Mouse (Mus musculus) CD4-positive, CD25-positive, alpha-beta regulatory T cell, adult 2 months (primary cell): ENCODE results near the gene Wasf1.

Source experiments
- DNase-seq: peaks from one replicate; pipeline ENCODE4 v3.0.0-alpha.2; 2012; ENCODE audit warnings: low read depth, low spot score

The Wasf1 gene

GRCm38 (mm10) chr10:40889146-40889545 is 5.9 kb downstream of the Wasf1 start:
- no peak for DNase-seq

- no peak for DNase-seq
These were observed 12.5 kb downstream of the Wasf1 start for GRCm38 (mm10) chr10:40895765-40896164.

GRCm38 (mm10) chr10:40896656-40897055 is 13.4 kb downstream of the Wasf1 start:
- DNase-seq, result no peak

DNA sequence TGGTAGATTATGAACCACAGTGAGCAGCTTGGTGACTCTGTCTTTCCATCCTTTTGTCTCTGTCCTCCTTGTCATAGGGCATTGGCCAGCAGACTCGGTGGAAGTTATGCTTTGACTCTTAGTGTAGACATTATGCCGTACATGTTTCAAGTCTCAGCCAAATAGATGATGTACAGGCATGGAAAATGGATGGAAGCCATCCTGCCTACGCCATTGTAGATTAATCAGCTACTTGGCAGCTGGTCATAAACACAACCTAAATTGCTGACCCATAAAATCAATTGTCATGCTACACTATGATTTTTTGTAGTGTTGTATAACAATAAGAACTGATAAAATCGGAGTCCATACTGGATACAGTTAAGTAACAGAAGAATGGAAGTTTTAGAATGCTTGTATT is 18.5 kb downstream of the Wasf1 start:
- DNase-seq, result no peak

GRCm38 (mm10) chr10:40906131-40906530 is 22.9 kb downstream of the Wasf1 start:
- no peak for DNase-seq

DNA sequence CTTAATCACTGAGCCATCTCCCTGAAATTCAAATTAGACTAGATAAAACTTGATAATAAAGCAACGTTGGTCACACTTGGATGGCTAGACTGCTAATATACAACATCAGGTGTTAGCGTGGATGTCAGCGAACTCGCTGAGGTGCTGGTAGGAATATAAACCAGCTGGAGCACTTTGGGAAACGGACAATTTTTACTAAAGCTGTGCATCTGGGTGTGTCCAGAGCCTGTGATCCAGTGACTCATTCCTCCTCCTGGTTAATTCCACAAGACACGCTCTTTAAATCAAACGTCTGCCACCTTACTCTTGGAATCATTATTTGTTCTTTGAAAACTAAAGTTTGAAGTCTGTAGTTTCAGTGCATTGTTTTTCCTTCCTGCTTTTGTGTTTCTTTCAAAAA is 23.5 kb downstream of the Wasf1 start:
- no peak for DNase-seq

DNA sequence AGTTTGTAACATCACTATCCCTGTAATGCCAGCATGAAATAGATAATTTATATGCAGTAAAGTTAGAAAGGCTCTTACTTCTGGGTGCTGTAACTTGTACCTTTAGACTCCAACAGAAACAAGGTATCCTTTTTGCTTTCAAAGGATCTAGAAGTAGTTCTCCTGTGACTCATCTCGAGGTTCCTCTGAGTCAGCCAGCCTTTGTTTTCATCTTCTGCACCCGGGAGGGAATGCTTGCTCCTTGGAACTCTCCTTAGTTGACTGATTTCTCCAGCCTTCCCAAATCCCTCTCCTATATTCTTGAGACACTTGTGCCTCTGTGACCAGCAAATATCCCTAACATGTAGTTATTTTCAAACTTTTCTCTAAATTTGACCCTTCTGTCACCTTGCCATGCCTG is 25.3 kb downstream of the Wasf1 start:
- no peak for DNase-seq

DNA sequence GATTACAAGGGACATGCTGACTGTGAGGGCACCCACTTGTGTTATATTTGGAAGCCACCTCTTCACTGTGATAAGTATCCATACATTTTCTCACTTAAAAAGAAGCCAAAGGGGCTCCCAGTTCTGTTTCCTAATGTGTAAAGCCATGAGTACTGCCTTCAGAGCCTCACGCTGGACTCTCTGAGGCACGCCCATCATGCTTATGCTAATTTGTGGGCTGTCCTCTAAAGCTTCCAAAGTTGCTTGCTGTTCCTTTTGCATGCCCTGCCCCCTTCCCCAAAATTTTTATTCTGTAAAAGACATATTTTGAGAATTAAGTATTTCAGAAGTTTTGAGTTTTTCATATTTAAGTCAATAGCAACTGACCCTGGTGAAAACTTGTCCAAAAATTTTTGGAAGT is 27.5 kb downstream of the Wasf1 start:
- no peak for DNase-seq

DNA sequence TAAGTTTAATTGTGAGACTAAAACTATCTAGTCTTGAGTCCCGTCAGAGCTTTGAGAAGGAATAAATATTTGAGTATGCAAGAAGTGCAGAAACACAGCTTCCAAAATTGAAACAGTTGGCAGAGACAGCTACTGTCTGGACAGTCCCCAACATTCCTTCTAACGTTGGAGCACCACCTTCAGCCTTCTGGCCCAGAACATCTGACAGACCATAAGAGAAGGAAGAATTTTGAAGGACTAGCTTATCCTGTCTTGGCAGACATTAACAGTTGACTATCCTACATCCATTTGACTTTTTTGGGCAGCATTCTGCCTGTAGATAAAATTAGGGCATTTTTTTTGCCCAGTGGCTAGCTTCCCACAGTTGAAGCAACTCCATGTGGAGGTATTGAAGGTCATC is 32.0 kb downstream of the Wasf1 start:
- no peak for DNase-seq

- DNase-seq, result no peak
These were observed 35.6 kb downstream of the Wasf1 start for GRCm38 (mm10) chr10:40918669-40919440.

DNA sequence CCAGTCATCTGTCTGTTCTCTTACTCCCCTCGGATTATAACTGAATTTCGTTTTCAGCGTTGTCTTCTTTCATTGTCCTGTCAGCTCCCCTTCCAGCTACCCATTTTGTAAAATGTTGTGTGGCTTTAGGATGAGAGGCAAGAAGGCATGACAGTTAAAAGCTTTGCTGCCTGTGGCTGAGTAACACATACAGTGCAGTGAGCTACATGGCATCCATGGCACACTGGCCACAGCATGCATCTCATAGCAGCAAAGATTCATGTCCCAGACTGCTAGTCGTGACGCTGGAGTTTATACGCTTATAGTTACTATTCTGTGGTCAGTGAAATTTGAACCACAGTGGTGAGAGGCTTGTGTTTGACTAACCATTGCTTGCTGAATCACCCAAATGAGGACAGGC is 36.2 kb downstream of the Wasf1 start:
- no peak for DNase-seq

DNA sequence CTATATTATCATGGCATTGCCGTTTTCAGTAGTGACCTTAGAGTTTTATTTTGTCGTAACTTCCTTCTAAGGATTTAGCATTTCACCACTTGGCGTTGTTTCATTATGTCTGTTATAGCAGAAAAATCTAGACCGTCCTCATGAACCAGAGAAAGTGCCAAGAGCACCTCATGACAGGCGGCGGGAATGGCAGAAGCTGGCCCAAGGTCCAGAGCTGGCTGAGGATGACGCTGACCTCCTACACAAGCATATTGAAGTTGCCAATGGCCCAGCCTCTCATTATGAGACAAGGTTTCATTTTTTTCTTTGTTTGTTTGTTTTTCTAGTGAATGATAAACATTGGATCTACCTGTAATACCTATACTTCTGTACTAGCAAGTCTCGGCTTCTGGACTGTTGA is 49.7 kb downstream of the Wasf1 start:
- DNase-seq, result no peak

DNA sequence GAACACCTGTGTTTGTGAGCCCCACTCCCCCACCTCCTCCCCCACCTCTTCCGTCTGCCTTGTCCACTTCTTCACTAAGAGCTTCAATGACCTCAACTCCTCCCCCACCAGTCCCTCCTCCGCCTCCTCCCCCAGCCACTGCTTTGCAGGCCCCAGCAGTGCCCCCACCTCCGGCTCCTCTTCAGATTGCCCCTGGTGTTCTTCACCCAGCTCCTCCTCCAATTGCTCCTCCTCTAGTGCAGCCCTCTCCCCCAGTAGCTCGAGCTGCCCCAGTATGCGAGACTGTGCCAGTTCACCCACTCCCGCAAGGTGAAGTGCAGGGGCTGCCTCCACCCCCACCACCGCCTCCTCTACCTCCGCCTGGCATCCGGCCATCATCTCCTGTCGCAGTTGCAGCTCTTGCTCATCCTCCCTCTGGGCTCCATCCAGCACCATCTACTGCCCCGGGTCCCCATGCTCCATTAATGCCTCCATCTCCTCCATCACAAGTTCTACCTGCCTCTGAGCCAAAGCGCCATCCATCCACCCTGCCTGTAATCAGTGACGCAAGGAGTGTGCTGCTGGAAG is 53.0 kb downstream of the Wasf1 start:
- DNase-seq, result no peak

- DNase-seq, result no peak
These were observed 54.3 kb downstream of the Wasf1 start for GRCm38 (mm10) chr10:40937569-40937968.

GRCm38 (mm10) chr10:40942688-40943087 is 59.4 kb downstream of the Wasf1 start:
- DNase-seq, result no peak

DNA sequence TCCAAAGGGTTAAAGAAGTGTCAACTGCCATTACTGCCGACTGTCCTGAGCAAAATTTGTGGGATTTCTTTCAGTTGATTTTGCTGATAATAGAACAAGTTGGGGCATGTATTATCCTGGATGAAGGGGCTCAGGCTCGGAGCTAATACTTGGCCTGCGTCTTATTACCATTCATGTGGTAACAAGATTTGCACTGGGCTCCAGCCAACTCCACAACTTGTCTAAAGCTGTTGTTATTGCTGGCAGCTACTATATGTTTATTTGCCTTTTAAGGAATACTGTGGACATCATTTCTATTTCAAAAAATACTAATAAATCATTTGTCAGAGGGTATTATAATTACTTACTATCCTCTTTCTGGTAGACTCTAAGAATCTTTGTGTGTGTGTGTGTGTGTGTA is 66.9 kb downstream of the Wasf1 start:
- DNase-seq, result no peak

DNA sequence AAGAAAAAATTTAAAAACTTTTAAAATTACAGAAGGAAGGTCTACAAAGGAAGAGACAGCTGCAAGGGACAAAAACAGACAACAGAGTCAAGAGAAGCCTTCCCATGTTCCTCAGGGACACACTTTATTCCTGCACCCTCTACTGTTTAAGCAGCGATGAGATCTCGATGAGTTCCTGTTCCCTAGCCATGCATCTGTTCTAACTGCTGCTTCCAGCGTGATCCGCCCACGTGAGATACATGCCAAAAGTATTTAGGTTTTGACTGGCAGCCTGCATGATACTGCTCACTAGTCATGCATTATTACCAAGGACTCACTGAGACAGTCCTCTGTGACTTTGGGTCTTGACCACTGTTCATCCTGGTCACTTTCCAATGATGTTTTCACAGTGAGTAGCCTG is 72.9 kb downstream of the Wasf1 start:
- no peak for DNase-seq

- no peak for DNase-seq
These were observed 78.1 kb downstream of the Wasf1 start for GRCm38 (mm10) chr10:40961365-40961764.

DNA sequence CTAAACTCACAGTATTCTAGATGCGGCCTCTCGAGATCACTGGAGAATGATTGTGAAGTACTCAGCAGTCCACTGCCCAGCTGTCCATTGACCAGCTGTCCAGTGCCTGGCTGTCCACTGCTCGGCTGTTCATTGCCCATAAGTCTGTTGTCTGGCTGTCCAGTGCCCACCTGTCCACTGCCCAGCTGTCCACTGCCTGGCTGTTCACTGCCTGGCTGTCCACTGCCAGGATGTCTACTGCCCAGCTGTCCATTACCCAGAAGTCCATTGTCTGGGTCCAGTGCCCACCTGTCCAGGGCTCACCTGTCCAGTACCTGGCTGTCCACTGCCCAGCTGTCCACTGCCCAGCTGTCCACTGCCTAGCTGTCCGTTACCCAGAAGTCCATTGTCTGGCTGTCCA is 78.7 kb downstream of the Wasf1 start:
- DNase-seq, result no peak

GRCm38 (mm10) chr10:40964546-40964945 is 81.3 kb downstream of the Wasf1 start:
- DNase-seq, result no peak

DNA sequence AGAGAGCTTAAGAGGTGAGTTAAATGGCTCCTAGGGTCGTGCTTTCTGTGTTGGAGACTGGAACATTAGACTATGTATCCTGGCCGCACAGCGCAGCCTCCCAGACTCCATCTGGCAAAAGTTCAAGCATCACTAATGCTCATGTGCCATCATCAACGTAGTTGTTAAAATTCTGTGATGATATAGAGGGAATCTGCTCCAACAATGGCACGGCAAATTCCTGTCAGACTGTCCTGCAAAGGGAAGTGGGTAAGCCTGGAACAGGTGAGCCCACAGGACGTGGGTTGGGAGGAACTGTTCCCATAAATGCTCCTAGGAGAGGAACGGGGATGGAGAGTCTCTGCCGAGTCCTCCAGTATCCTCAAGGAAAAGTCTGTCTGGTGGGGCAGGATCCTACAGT is 85.3 kb downstream of the Wasf1 start:
- no peak for DNase-seq

- peak; percentile 2 for DNase-seq
These were observed 86.2 kb downstream of the Wasf1 start for GRCm38 (mm10) chr10:40969372-40970033.

DNA sequence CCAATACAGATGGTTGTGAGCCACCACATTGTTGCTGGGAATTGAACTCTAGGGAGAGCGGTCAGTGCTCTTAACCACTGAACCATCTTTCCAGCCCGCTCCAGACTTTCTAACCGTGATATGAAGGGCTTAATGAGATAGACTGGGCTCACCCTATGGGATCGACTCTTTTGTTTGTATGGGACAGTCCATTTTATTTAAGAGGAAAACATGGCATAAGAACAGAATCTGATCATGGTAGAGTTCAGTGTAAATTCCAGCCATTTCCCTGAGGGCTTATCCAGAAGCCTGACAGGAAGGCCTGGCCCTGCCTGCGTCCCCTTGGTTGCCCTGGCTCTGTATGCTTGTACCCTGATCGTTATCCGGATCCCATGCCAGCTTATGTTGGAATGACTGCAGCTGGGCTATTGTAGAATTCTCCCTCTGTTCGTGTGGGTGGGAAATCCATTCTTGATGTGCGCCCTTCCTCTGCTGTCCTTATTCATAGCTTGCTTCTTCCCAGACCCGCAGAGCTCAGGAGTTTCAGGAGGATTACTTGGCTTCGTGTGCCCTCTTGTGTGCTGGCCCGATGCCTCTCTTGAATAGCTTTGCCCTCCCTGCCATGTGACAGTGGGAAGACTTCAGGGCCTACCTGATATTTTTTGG is 87.4 kb downstream of the Wasf1 start:
- DNase-seq, result no peak
